Mouse (Mus musculus) MEL (cell line): ENCODE data around the gene Ccdc141.

ENCODE experiments used
- BHLHE40 ChIP-seq: IDR thresholded peaks from 2 replicates; pipeline ENCODE4 v1.6.1; 2012; ENCODE audit warnings: low read depth, mild to moderate bottlenecking, inconsistent platforms, low read length, improper control_type of control experiment, borderline replicate concordance
- CTCF ChIP-seq, 3 experiments: IDR thresholded peaks in 2 of 3; conservative IDR thresholded peaks in 1 of 3; 2 replicates each; pipeline ENCODE4 v1.5.1; 2011 to 2012; ENCODE audit warnings: low read length in 3 of 3, low read depth in 2 of 3, mild to moderate bottlenecking in 2 of 3, improper control_type of control experiment in 1 of 3, inconsistent platforms in 1 of 3, mixed read lengths in 1 of 3, moderate library complexity in 1 of 3; ENCODE audit not compliant: control insufficient read depth in 1 of 3, insufficient read depth in 1 of 3, poor library complexity in 1 of 3, severe bottlenecking in 1 of 3
- E2F4 ChIP-seq: IDR thresholded peaks from 2 replicates; pipeline ENCODE4 v1.6.1; 2011; ENCODE audit warnings: low read depth, low read length, improper control_type of control experiment, borderline replicate concordance
- GABPA ChIP-seq: IDR thresholded peaks from 2 replicates; pipeline ENCODE4 v1.6.1; 2012; ENCODE audit warnings: low read depth, mild to moderate bottlenecking, inconsistent platforms, low read length, improper control_type of control experiment, moderate library complexity
- MAX ChIP-seq: IDR thresholded peaks from 2 replicates; pipeline ENCODE4 v1.6.1; 2011; ENCODE audit warnings: low read length, improper control_type of control experiment
- MEF2A ChIP-seq: IDR thresholded peaks from 2 replicates; pipeline ENCODE4 v1.6.1; 2014; ENCODE audit warnings: low read depth, mild to moderate bottlenecking, inconsistent platforms, low read length, improper control_type of control experiment; ENCODE audit not compliant: poor library complexity, insufficient replicate concordance, severe bottlenecking; ENCODE audit errors: extremely low read depth
- MYC ChIP-seq: IDR thresholded peaks from 2 replicates; pipeline ENCODE4 v1.6.1; 2011; ENCODE audit warnings: low read depth, mild to moderate bottlenecking, low read length, improper control_type of control experiment, moderate library complexity
- POLR2A ChIP-seq, 2 experiments: IDR thresholded peaks; 2 replicates each; pipeline ENCODE4 v1.6.1; 2011 to 2012; ENCODE audit warnings: low read length in 2 of 2, mild to moderate bottlenecking in 2 of 2, control low read depth in 1 of 2, improper control_type of control experiment in 1 of 2, low read depth in 1 of 2, moderate library complexity in 1 of 2; ENCODE audit not compliant: control insufficient read depth in 1 of 2, insufficient read depth in 1 of 2, poor library complexity in 1 of 2
- UBTF ChIP-seq: IDR thresholded peaks from 2 replicates; pipeline ENCODE4 v1.6.1; 2012; ENCODE audit warnings: low read depth, mild to moderate bottlenecking, inconsistent platforms, low read length, improper control_type of control experiment, moderate library complexity, borderline replicate concordance; ENCODE audit not compliant: insufficient read depth
- ZC3H11A ChIP-seq: IDR thresholded peaks from 2 replicates; pipeline ENCODE4 v1.6.1; 2012; ENCODE audit warnings: low read depth, mild to moderate bottlenecking, inconsistent platforms, low read length, improper control_type of control experiment

DNA sequence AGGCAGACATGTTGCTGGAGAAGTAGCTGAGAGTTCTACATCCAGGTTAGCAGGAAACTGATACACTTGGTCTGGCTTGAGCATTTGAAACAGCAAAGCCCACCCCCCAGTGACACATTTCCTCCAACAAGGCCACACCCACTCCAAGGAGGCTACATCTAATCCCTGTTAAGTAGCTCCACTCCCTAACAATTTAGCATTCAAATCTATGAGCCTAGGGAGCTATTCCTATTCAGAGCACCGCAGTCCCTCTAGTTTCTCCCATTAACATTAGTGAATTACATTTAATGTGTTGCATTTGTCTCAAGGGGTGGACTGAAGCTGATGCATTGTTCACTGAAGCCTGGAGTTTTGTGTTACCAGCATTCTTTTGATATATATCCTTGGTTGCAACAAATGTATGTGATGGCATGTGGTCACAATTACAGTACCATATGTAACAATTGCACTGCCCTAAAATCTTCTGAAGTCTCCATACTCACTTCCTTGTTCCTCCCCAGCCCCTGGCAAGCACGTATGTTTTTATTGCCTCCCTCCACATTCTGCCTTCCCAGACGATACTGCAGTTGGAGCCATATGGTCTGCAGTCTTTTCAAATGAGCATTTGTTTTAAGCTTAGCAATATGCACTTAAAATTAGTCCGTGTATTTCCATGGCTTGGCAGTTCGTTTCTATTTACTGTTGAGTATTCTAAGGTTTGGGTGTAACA lies 177.8 kb downstream of the Ccdc141 start:
- TF ChIP-seq UBTF: no peak
- no peak for TF ChIP-seq CTCF (IDR thresholded peaks at IDR 0.05 in 2 of 3, conservative IDR thresholded peaks at IDR 0.05 in 1 of 3; ENCODE audit: control insufficient read depth in 1 of 3, insufficient read depth in 1 of 3, low read depth in 2 of 3, low read length in 3 of 3, poor library complexity in 1 of 3, severe bottlenecking in 1 of 3)
- no peak for TF ChIP-seq E2F4
- TF ChIP-seq ZC3H11A: no peak
- no peak for TF ChIP-seq POLR2A (IDR thresholded peaks at IDR 0.05; ENCODE audit: control insufficient read depth in 1 of 2, insufficient read depth in 1 of 2, low read depth in 1 of 2, low read length in 2 of 2, poor library complexity in 1 of 2)
- TF ChIP-seq MYC: no peak
- no peak for TF ChIP-seq MAX
- no peak for TF ChIP-seq MEF2A
- TF ChIP-seq GABPA: no peak
- no peak for TF ChIP-seq BHLHE40
